Mouse (Mus musculus): ENCODE measurements at regions not wholly inside any gene's neighbourhood (a gene's known extent, or its start where the extent isn't known, plus 50 kb on each side); places are given as distances from the start of the nearest gene placed in this dataset.

DNA sequence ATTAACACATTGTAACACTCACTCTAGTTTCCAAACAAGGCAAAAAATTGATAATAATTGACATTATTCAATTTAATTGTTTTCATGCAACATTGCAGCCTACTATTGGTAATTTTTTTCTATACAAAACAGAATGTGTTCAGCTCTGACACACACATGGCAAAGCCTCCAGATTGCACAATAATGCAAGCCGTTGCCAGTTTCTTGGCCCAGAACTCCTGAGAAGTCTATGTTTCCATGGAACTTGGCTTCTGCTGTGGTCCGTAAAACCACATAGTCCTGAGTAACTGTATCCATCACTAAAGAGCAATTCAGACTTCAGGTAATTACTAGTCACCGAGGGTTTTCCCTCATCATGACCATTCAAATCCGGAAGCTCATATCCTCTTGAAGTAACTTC is 684.4 kb upstream of the Adamts5 start:
- Histone ChIP-seq H3K36me3 (replicated peaks; ENCODE audit: insufficient read depth, low read length) (no peaks in the 10 kb centered on the region), H3K9me3 (ENCODE audit: low read length) (no peaks in the 10 kb centered on the region), H3K27ac (ENCODE audit: low read depth) (no peak overlapping the region), H3K4me2 (ENCODE audit: low read depth, low read length) (no peak overlapping the region), H3K4me3 (ENCODE audit: low read depth, low read length) (no peak overlapping the region), H3K4me1 (ENCODE audit: insufficient read depth) (no peaks in the 10 kb centered on the region), H3K9ac (replicated peaks) (no peak overlapping the region), H3K27me3 (ENCODE audit: insufficient read depth, low read length) (no peaks in the 10 kb centered on the region)
- TF ChIP-seq CTCF (IDR thresholded peaks at IDR 0.05; ENCODE audit: low read depth) = no peak
- TF ChIP-seq EP300 (IDR thresholded peaks at IDR 0.05; ENCODE audit: low read depth) = no peak
- 83% methylated on average over 4 of the region's 4 CpGs for WGBS (ENCODE audit: insufficient replicate concordance)
- ATAC-seq (no peak), DNase-seq (no peak)

DNA sequence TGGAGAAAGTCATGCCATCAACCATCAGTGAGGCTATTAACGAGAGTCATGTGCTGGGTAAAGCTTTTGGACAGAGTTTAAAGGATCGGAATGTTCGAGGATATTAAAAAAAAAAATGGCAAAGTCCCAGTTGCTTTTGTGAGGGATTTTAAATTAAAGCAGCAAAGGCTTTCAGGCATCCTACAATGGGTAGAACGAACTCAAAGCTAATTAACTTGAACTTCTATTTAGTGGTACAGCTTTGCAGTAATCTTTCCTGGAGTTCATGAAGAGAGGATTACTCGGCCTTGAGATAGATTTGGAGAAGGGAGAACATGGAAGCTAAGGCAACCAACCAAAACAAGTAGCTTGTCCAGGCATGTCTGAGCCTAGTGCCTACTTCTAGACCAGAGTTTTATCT is 676.7 kb upstream of the Adamts5 start:
- WGBS (ENCODE audit: insufficient replicate concordance) = 69% methylated on average over 5 of the region's 5 CpGs
- DNase-seq = no peak

DNA sequence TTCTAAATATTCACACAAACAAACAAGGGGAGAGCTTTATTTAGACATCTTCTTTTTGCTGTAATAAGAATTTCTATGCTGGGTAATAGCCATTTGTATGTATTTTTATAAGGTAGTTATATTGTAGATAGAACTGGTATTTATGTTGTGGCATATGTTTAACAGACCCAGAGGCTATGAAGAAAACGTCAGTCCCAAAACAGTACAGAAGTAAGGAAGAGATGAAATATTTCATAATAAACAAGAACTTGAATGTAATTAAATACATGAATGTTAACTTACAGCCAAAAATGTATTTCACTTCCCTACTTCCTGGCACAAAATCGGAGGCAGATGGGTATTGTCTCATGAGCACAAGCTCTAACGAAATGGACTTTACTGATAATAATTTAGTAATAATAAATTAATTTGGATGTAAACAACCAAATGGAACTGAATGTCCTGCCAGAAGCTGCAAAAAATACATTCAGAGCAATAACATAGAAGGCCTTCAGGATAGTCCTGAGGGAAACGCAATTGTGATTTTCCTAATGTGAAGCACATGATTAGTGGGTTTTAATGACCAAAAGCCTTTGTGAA is 645.9 kb upstream of the Adamts5 start:
- H3K36me3 ChIP-seq (replicated peaks; ENCODE audit: insufficient read depth, low read length) = no peaks in the 10 kb centered on the region
- no peaks in the 10 kb centered on the region for H3K9me3 ChIP-seq (ENCODE audit: low read length)
- no peak overlapping the region for H3K4me3 ChIP-seq (ENCODE audit: low read depth, low read length)
- no peak overlapping the region for H3K27ac ChIP-seq (ENCODE audit: low read depth)
- no peaks in the 10 kb centered on the region for H3K27me3 ChIP-seq (ENCODE audit: insufficient read depth, low read length)
- WGBS (ENCODE audit: insufficient replicate concordance) = 73% methylated on average over 4 of the region's 4 CpGs
- TF ChIP-seq CTCF (IDR thresholded peaks at IDR 0.05; ENCODE audit: low read depth) = no peak
- no peak for TF ChIP-seq EP300 (IDR thresholded peaks at IDR 0.05; ENCODE audit: low read depth)
- DNase-seq (no peak), ATAC-seq (no peak)
- no peak overlapping the region for H3K9ac ChIP-seq (replicated peaks)
- no peaks in the 10 kb centered on the region for H3K4me1 ChIP-seq (ENCODE audit: insufficient read depth)
- H3K4me2 ChIP-seq (ENCODE audit: low read depth, low read length) = no peak overlapping the region

More for the DNA sequence above, 676.7 kb upstream of the Adamts5 start:
- no peaks in the 10 kb centered on the region for H3K27me3 ChIP-seq (ENCODE audit: insufficient read depth, low read length)
- no peaks in the 10 kb centered on the region for H3K4me1 ChIP-seq (ENCODE audit: insufficient read depth)
- no peaks in the 10 kb centered on the region for H3K9me3 ChIP-seq (ENCODE audit: low read length)
- H3K4me2 ChIP-seq (ENCODE audit: low read depth, low read length) = no peak overlapping the region
- H3K9ac ChIP-seq (replicated peaks) = no peak overlapping the region
- no peak overlapping the region for H3K4me3 ChIP-seq (ENCODE audit: low read depth, low read length)
- ATAC-seq = no peak
- TF ChIP-seq EP300 (IDR thresholded peaks at IDR 0.05; ENCODE audit: low read depth) (no peak), CTCF (IDR thresholded peaks at IDR 0.05; ENCODE audit: low read depth) (no peak)
- H3K27ac ChIP-seq (ENCODE audit: low read depth) = no peak overlapping the region
- H3K36me3 ChIP-seq (replicated peaks; ENCODE audit: insufficient read depth, low read length) = no peaks in the 10 kb centered on the region

- DNase-seq = no peak
- 80% methylated on average over 3 of the region's 3 CpGs for WGBS (ENCODE audit: insufficient replicate concordance)
Measured at GRCm38 (mm10) chr16:86546905-86547304, 645.3 kb upstream of the Adamts5 start.

DNA sequence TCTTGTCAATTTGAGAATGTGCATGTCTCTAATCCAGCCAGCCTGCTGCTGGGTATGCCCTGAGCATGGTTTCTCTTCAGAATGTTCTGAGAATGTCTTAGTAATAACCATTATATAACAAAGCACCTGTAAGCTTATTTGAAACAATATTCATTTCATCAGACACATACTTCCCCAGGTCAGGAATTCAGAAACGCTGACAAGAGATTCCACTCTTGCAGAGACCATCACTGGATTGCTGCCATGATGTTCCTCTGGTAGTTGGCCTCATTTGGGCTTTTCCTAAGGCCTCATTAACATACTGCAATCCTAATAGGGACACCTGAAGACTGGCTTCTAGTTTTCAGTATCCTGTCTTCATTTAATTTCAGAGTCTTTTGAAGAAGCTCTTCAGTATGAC is 642.5 kb upstream of the Adamts5 start:
- DNase-seq (no peak), ATAC-seq (no peak)
- no peak overlapping the region for H3K4me3 ChIP-seq (ENCODE audit: low read depth, low read length)
- no peaks in the 10 kb centered on the region for H3K36me3 ChIP-seq (replicated peaks; ENCODE audit: insufficient read depth, low read length)
- no peaks in the 10 kb centered on the region for H3K27me3 ChIP-seq (ENCODE audit: insufficient read depth, low read length)
- no peaks in the 10 kb centered on the region for H3K4me1 ChIP-seq (ENCODE audit: insufficient read depth)
- no peak overlapping the region for H3K9ac ChIP-seq (replicated peaks)
- WGBS (ENCODE audit: insufficient replicate concordance) = 49% methylated on average over 1 of the region's 1 CpGs
- H3K27ac ChIP-seq (ENCODE audit: low read depth) = no peak overlapping the region
- no peak overlapping the region for H3K4me2 ChIP-seq (ENCODE audit: low read depth, low read length)
- TF ChIP-seq CTCF (IDR thresholded peaks at IDR 0.05; ENCODE audit: low read depth) = no peak
- no peak for TF ChIP-seq EP300 (IDR thresholded peaks at IDR 0.05; ENCODE audit: low read depth)
- H3K9me3 ChIP-seq (ENCODE audit: low read length) = no peaks in the 10 kb centered on the region

More at GRCm38 (mm10) chr16:86546905-86547304, 645.3 kb upstream of the Adamts5 start:
- H3K27me3 ChIP-seq (ENCODE audit: insufficient read depth, low read length) = no peaks in the 10 kb centered on the region
- H3K36me3 ChIP-seq (replicated peaks; ENCODE audit: insufficient read depth, low read length) = no peaks in the 10 kb centered on the region
- H3K4me1 ChIP-seq (ENCODE audit: insufficient read depth) = no peaks in the 10 kb centered on the region
- TF ChIP-seq EP300 (IDR thresholded peaks at IDR 0.05; ENCODE audit: low read depth) (no peak), CTCF (IDR thresholded peaks at IDR 0.05; ENCODE audit: low read depth) (no peak)
- no peak overlapping the region for H3K27ac ChIP-seq (ENCODE audit: low read depth)
- no peak overlapping the region for H3K9ac ChIP-seq (replicated peaks)
- no peaks in the 10 kb centered on the region for H3K9me3 ChIP-seq (ENCODE audit: low read length)
- no peak overlapping the region for H3K4me2 ChIP-seq (ENCODE audit: low read depth, low read length)
- H3K4me3 ChIP-seq (ENCODE audit: low read depth, low read length) = no peak overlapping the region
- ATAC-seq = no peak

GRCm38 (mm10) chr16:86536479-86536878 is 634.9 kb upstream of the Adamts5 start:
- Histone ChIP-seq H3K27me3 (ENCODE audit: insufficient read depth, low read length) (no peaks in the 10 kb centered on the region), H3K9me3 (ENCODE audit: low read length) (no peaks in the 10 kb centered on the region), H3K36me3 (replicated peaks; ENCODE audit: insufficient read depth, low read length) (no peaks in the 10 kb centered on the region), H3K4me2 (ENCODE audit: low read depth, low read length) (no peak overlapping the region), H3K27ac (ENCODE audit: low read depth) (no peak overlapping the region), H3K9ac (replicated peaks) (no peak overlapping the region), H3K4me1 (ENCODE audit: insufficient read depth) (no peaks in the 10 kb centered on the region), H3K4me3 (ENCODE audit: low read depth, low read length) (no peak overlapping the region)
- WGBS (ENCODE audit: insufficient replicate concordance) = 71% methylated on average over 5 of the region's 5 CpGs
- DNase-seq (no peak), ATAC-seq (no peak)
- TF ChIP-seq CTCF (IDR thresholded peaks at IDR 0.05; ENCODE audit: low read depth) (no peak), EP300 (IDR thresholded peaks at IDR 0.05; ENCODE audit: low read depth) (no peak)

- H3K4me3 ChIP-seq (ENCODE audit: low read depth, low read length) = no peak overlapping the region
- TF ChIP-seq EP300 (IDR thresholded peaks at IDR 0.05; ENCODE audit: low read depth) (no peak), CTCF (IDR thresholded peaks at IDR 0.05; ENCODE audit: low read depth) (no peak)
- no peak overlapping the region for H3K9ac ChIP-seq (replicated peaks)
- WGBS (ENCODE audit: insufficient replicate concordance) = 70% methylated on average over 3 of the region's 3 CpGs
- no peak overlapping the region for H3K4me2 ChIP-seq (ENCODE audit: low read depth, low read length)
- no peaks in the 10 kb centered on the region for H3K27me3 ChIP-seq (ENCODE audit: insufficient read depth, low read length)
- no peak overlapping the region for H3K27ac ChIP-seq (ENCODE audit: low read depth)
- no peaks in the 10 kb centered on the region for H3K9me3 ChIP-seq (ENCODE audit: low read length)
- no peaks in the 10 kb centered on the region for H3K36me3 ChIP-seq (replicated peaks; ENCODE audit: insufficient read depth, low read length)
- no peak for DNase-seq
- ATAC-seq = no peak
- no peaks in the 10 kb centered on the region for H3K4me1 ChIP-seq (ENCODE audit: insufficient read depth)
Measured at GRCm38 (mm10) chr16:86524135-86524534, 622.5 kb upstream of the Adamts5 start.

Measured in liver, postnatal 0 days (tissue).